Mouse (Mus musculus): ENCODE data around the gene Tbc1d10c.

Gene Tbc1d10c

GRCm38 (mm10) chr19:4169810-4170209 is 21.3 kb downstream of the Tbc1d10c start:
- in situ Hi-C loops (cut with MboI; ENCODE audit: low pct_unique_long_range_greater_than_20kb in 1 of 2, low sequenced_read_pairs in 2 of 2, unreplicated experiment in 1 of 2), result no loop called here

- in situ Hi-C loops (cut with MboI; ENCODE audit: low pct_unique_long_range_greater_than_20kb in 1 of 2, low sequenced_read_pairs in 2 of 2, unreplicated experiment in 1 of 2), result no loop called here
Observed at GRCm38 (mm10) chr19:4169378-4169784, 21.7 kb downstream of the Tbc1d10c start.

- in situ Hi-C loops (cut with MboI; ENCODE audit: low pct_unique_long_range_greater_than_20kb in 1 of 2, low sequenced_read_pairs in 2 of 2, unreplicated experiment in 1 of 2), result no loop called here
Observed at GRCm38 (mm10) chr19:4166678-4167476, 24.2 kb downstream of the Tbc1d10c start.

- in situ Hi-C loops (cut with MboI; ENCODE audit: low pct_unique_long_range_greater_than_20kb in 1 of 2, low sequenced_read_pairs in 2 of 2, unreplicated experiment in 1 of 2), result no loop called here
Observed at GRCm38 (mm10) chr19:4164721-4165120, 26.4 kb downstream of the Tbc1d10c start.

- in situ Hi-C loops (cut with MboI; ENCODE audit: low pct_unique_long_range_greater_than_20kb in 1 of 2, low sequenced_read_pairs in 2 of 2, unreplicated experiment in 1 of 2), result no loop called here
Observed at GRCm38 (mm10) chr19:4164100-4164499, 27.0 kb downstream of the Tbc1d10c start.

GRCm38 (mm10) chr19:4163543-4163887 is 27.6 kb downstream of the Tbc1d10c start:
- in situ Hi-C loops (cut with MboI; ENCODE audit: low pct_unique_long_range_greater_than_20kb in 1 of 2, low sequenced_read_pairs in 2 of 2, unreplicated experiment in 1 of 2), result no loop called here

GRCm38 (mm10) chr19:4162646-4163542 is 28.2 kb downstream of the Tbc1d10c start, which contains the start of gene Rps6kb2:
TSS of gene Rps6kb2 (minus strand) at chr19:4163354.
- in situ Hi-C loops (cut with MboI; ENCODE audit: low pct_unique_long_range_greater_than_20kb in 1 of 2, low sequenced_read_pairs in 2 of 2, unreplicated experiment in 1 of 2), result no loop called here

GRCm38 (mm10) chr19:4159049-4159448 is 32.0 kb downstream of the Tbc1d10c start:
- in situ Hi-C loops (cut with MboI; ENCODE audit: low pct_unique_long_range_greater_than_20kb in 1 of 2, low sequenced_read_pairs in 2 of 2, unreplicated experiment in 1 of 2), result no loop called here

- in situ Hi-C loops (cut with MboI; ENCODE audit: low pct_unique_long_range_greater_than_20kb in 1 of 2, low sequenced_read_pairs in 2 of 2, unreplicated experiment in 1 of 2), result no loop called here
Observed at GRCm38 (mm10) chr19:4156771-4157170, 34.3 kb downstream of the Tbc1d10c start.

GRCm38 (mm10) chr19:4156073-4156579 is 35.0 kb downstream of the Tbc1d10c start:
- in situ Hi-C loops (cut with MboI; ENCODE audit: low pct_unique_long_range_greater_than_20kb in 1 of 2, low sequenced_read_pairs in 2 of 2, unreplicated experiment in 1 of 2), result no loop called here

- in situ Hi-C loops (cut with MboI; ENCODE audit: low pct_unique_long_range_greater_than_20kb in 1 of 2, low sequenced_read_pairs in 2 of 2, unreplicated experiment in 1 of 2), result no loop called here
Observed at GRCm38 (mm10) chr19:4155223-4156072, 35.6 kb downstream of the Tbc1d10c start.

GRCm38 (mm10) chr19:4154437-4155222 is 36.5 kb downstream of the Tbc1d10c start:
- in situ Hi-C loops (cut with MboI; ENCODE audit: low pct_unique_long_range_greater_than_20kb in 1 of 2, low sequenced_read_pairs in 2 of 2, unreplicated experiment in 1 of 2), result no loop called here

GRCm38 (mm10) chr19:4153232-4153654 is 37.8 kb downstream of the Tbc1d10c start, which contains the start of gene Ptprcap:
TSS of gene Ptprcap (plus strand) at chr19:4153604.
- in situ Hi-C loops (cut with MboI; ENCODE audit: low pct_unique_long_range_greater_than_20kb in 1 of 2, low sequenced_read_pairs in 2 of 2, unreplicated experiment in 1 of 2), result no loop called here

GRCm38 (mm10) chr19:4152445-4153231 is 38.4 kb downstream of the Tbc1d10c start:
- in situ Hi-C loops (cut with MboI; ENCODE audit: low pct_unique_long_range_greater_than_20kb in 1 of 2, low sequenced_read_pairs in 2 of 2, unreplicated experiment in 1 of 2), result no loop called here

GRCm38 (mm10) chr19:4151898-4152297 is 39.2 kb downstream of the Tbc1d10c start:
- in situ Hi-C loops (cut with MboI; ENCODE audit: low pct_unique_long_range_greater_than_20kb in 1 of 2, low sequenced_read_pairs in 2 of 2, unreplicated experiment in 1 of 2), result no loop called here

- in situ Hi-C loops (cut with MboI; ENCODE audit: low pct_unique_long_range_greater_than_20kb in 1 of 2, low sequenced_read_pairs in 2 of 2, unreplicated experiment in 1 of 2), result no loop called here
Observed at GRCm38 (mm10) chr19:4151488-4151860, 39.6 kb downstream of the Tbc1d10c start.

Data from mouse embryonic stem cell (cell line).